Mouse (Mus musculus) embryonic stem cell, embryonic (primary cell): ENCODE data around the gene 1700020A23Rik.

ENCODE experiments used
- CTCF ChIA-PET, 4 experiments: fragments of 300-600 bp in 2 of 4; fragments of 350-600 bp in 2 of 4; sonication (Branson Sonifier 250); formaldehyde crosslinking; loops; one replicate each; lab custom pipeline; 2022; ENCODE audit warnings: inconsistent platforms in 2 of 4; lab: Charles Lee
- POLR2A ChIA-PET, 4 experiments: fragments of 300-600 bp in 2 of 4; fragments of 350-600 bp in 2 of 4; sonication (Branson Sonifier 250); formaldehyde crosslinking; loops; one replicate each; lab custom pipeline; 2022; ENCODE audit warnings: antibody characterized with exemption in 4 of 4, inconsistent platforms in 1 of 4; lab: Charles Lee

1700020A23Rik gene

GRCm38 (mm10) chr2:130453421-130453820 is 48.4 kb downstream of the 1700020A23Rik start:
- ChIA-PET CTCF (interaction anchor here in 1 of 4 experiments (0.8 kb wide), 1 partner anchor 110 kb away, joined by 3 read pairs; the partner anchor contains the start of gene Mrps26), POLR2A (interaction anchor here in 2 of 4 experiments (0.8 to 1.6 kb wide), 4 partner anchors 30 to 244 kb away, joined by 3 to 5 read pairs (median 3); partner anchors contain the start of genes Pced1a (in 1 of the 2), Slc4a11 (in 1 of the 2) and Vps16 (in 1 of the 2))

GRCm38 (mm10) chr2:130454748-130455370 is 49.8 kb downstream of the 1700020A23Rik start:
- ChIA-PET CTCF (interaction anchor here in 1 of 4 experiments (0.7 kb wide), 1 partner anchor 164 kb away, joined by 4 read pairs; no protein-coding TSS in a partner anchor), POLR2A (interaction anchor here in 1 of 4 experiments (0.7 to 1.3 kb wide), 3 partner anchors 20 to 215 kb away, joined by 3 to 5 read pairs (median 4); partner anchors contain the start of genes Pced1a and Vps16)
